Mouse (Mus musculus) erythroblast, adult 5-6 weeks (primary cell): ENCODE results near the gene Lipe. TPM values are rescaled to one million over a fixed set of nuclear protein-coding genes. Genes with fewer than 3 reads are reported as not detected.

Source experiments
- ATAC-seq: replicated peaks from 2 replicates; pipeline ENCODE4 v1.8.0; 2016; ENCODE audit warnings: moderate number of reproducible peaks, mild to moderate bottlenecking, moderate TSS enrichment, inconsistent platforms; ENCODE audit not compliant: poor library complexity, low FRiP score, severe bottlenecking
- total RNA-seq, 2 experiments: library from RNA; stranded (forward) in 1 of 2; stranded (reverse) in 1 of 2; fragments of 150-400 nt in 1 of 2; fragments of 200-764, 138-1000 nt in 1 of 2; gene quantifications; 2 replicates each; pipeline versions ENCODE4 v1.2.3 to v1.2.4; 2015 to 2017; ENCODE audit warnings: low replicate concordance in 2 of 2

The Lipe gene
- total RNA-seq, 2 experiments from 2014 or later = 4.5 to 11.3 TPM

GRCm38 (mm10) chr7:25369058-25369749 is 29.3 kb downstream of the Lipe start, which contains the start of gene Cnfn:
Gene Cnfn, minus strand, starts transcription at chr7:25369724.
- ATAC-seq = no peak

- ATAC-seq = no peak
These were observed 30.2 kb downstream of the Lipe start for GRCm38 (mm10) chr7:25368333-25368732.

GRCm38 (mm10) chr7:25367632-25368293 is 30.7 kb downstream of the Lipe start:
- ATAC-seq = no peak

GRCm38 (mm10) chr7:25365937-25366625 is 32.4 kb downstream of the Lipe start:
- no peak for ATAC-seq

GRCm38 (mm10) chr7:25363632-25364031 is 34.9 kb downstream of the Lipe start:
- ATAC-seq = no peak

GRCm38 (mm10) chr7:25363151-25363550 is 35.4 kb downstream of the Lipe start:
- ATAC-seq = 0 out of 2 replicates have a peak, but pooled peaks have one; percentile 42

GRCm38 (mm10) chr7:25358721-25359206 is 39.7 kb downstream of the Lipe start:
- ATAC-seq = no peak

- no peak for ATAC-seq
These were observed 49.6 kb downstream of the Lipe start for GRCm38 (mm10) chr7:25348861-25349260.

- 0 out of 2 replicates have a peak, but pooled peaks have one; percentile 24 for ATAC-seq
These were observed 57.3 kb downstream of the Lipe start for GRCm38 (mm10) chr7:25341000-25341784.

- ATAC-seq = no peak
These were observed 59.2 kb downstream of the Lipe start for GRCm38 (mm10) chr7:25339329-25339728.

- ATAC-seq = no peak
These were observed 64.0 kb downstream of the Lipe start for GRCm38 (mm10) chr7:25334472-25334871.

GRCm38 (mm10) chr7:25333596-25334307 is 64.8 kb downstream of the Lipe start:
- ATAC-seq = peak; percentile 82

Other genes with a start within 250 kb of the Lipe start
- gene Pou2f2, start 219.0 kb downstream of the Lipe start, total RNA-seq (2015; ENCODE audit: low replicate concordance) = 3.1 and 4.8 TPM in 2 replicates
- 0.56 and 1.2 TPM in 2 replicates for gene Pou2f2, start 219.0 kb downstream of the Lipe start, total RNA-seq (2017; ENCODE audit: low replicate concordance)
- 53.8 and 59.1 TPM in 2 replicates for gene Dedd2, start 178.1 kb downstream of the Lipe start, total RNA-seq (2015; ENCODE audit: low replicate concordance)
- gene Dedd2, start 178.1 kb downstream of the Lipe start, total RNA-seq (2017; ENCODE audit: low replicate concordance) = 164 and 194 TPM in 2 replicates
- 25.4 and 27.4 TPM in 2 replicates for gene Zfp526, start 177.3 kb downstream of the Lipe start, total RNA-seq (2015; ENCODE audit: low replicate concordance)
- gene Zfp526, start 177.3 kb downstream of the Lipe start, total RNA-seq (2017; ENCODE audit: low replicate concordance) = 33.7 and 37.7 TPM in 2 replicates
- gene Gsk3a, start 160.9 kb downstream of the Lipe start, total RNA-seq (2015; ENCODE audit: low replicate concordance) = 35.2 and 39.5 TPM in 2 replicates
- 24.2 and 29.0 TPM in 2 replicates for gene Gsk3a, start 160.9 kb downstream of the Lipe start, total RNA-seq (2017; ENCODE audit: low replicate concordance)
- 3.3 and 3.6 TPM in 2 replicates for gene Erf, start 147.9 kb downstream of the Lipe start, total RNA-seq (2015; ENCODE audit: low replicate concordance)
- gene Erf, start 147.9 kb downstream of the Lipe start, total RNA-seq (2017; ENCODE audit: low replicate concordance) = 2.4 and 2.6 TPM in 2 replicates
- gene Cic, start 131.0 kb downstream of the Lipe start, total RNA-seq (2015; ENCODE audit: low replicate concordance) = 60.2 and 77.4 TPM in 2 replicates
- 15.3 and 26.6 TPM in 2 replicates for gene Cic, start 131.0 kb downstream of the Lipe start, total RNA-seq (2017; ENCODE audit: low replicate concordance)
- 1.9 and 2.9 TPM in 2 replicates for gene Pafah1b3, start 100.7 kb downstream of the Lipe start, total RNA-seq (2015; ENCODE audit: low replicate concordance)
- 0.98 TPM in 1 of 2 replicates, not detected in the other for gene Pafah1b3, start 100.7 kb downstream of the Lipe start, total RNA-seq (2017; ENCODE audit: low replicate concordance)
- gene Prr19, start 97.3 kb downstream of the Lipe start, total RNA-seq (2015; ENCODE audit: low replicate concordance) = not detected in 2 replicates
- gene Prr19, start 97.3 kb downstream of the Lipe start, total RNA-seq (2017; ENCODE audit: low replicate concordance) = not detected in 2 replicates
- gene Tmem145, start 92.6 kb downstream of the Lipe start, total RNA-seq (2015; ENCODE audit: low replicate concordance) = not detected in 2 replicates
- not detected in 2 replicates for gene Tmem145, start 92.6 kb downstream of the Lipe start, total RNA-seq (2017; ENCODE audit: low replicate concordance)
- 0.19 and 0.42 TPM in 2 replicates for gene Megf8, start 81.5 kb downstream of the Lipe start, total RNA-seq (2015; ENCODE audit: low replicate concordance)
- 0.14 TPM in 1 of 2 replicates, not detected in the other for gene Megf8, start 81.5 kb downstream of the Lipe start, total RNA-seq (2017; ENCODE audit: low replicate concordance)
- gene Cnfn, start 29.0 kb downstream of the Lipe start, total RNA-seq (2015; ENCODE audit: low replicate concordance) = not detected in 2 replicates
- gene Cnfn, start 29.0 kb downstream of the Lipe start, total RNA-seq (2017; ENCODE audit: low replicate concordance) = not detected in 2 replicates
- not detected in 2 replicates for gene Cxcl17, start 14.2 kb upstream of the Lipe start, total RNA-seq (2015; ENCODE audit: low replicate concordance)
- gene Cxcl17, start 14.2 kb upstream of the Lipe start, total RNA-seq (2017; ENCODE audit: low replicate concordance) = not detected in 2 replicates
- 72.6 and 100 TPM in 2 replicates for gene Ceacam1, start 78.9 kb upstream of the Lipe start, total RNA-seq (2015; ENCODE audit: low replicate concordance)
- gene Ceacam1, start 78.9 kb upstream of the Lipe start, total RNA-seq (2017; ENCODE audit: low replicate concordance) = 14.9 and 27.1 TPM in 2 replicates
- 0.38 TPM in 1 of 2 replicates, not detected in the other for gene Ceacam2, start 141.1 kb upstream of the Lipe start, total RNA-seq (2015; ENCODE audit: low replicate concordance)
- not detected in 2 replicates for gene Ceacam2, start 141.1 kb upstream of the Lipe start, total RNA-seq (2017; ENCODE audit: low replicate concordance)
- gene Erich4, start 217.2 kb upstream of the Lipe start, total RNA-seq (2015; ENCODE audit: low replicate concordance) = not detected in 2 replicates
- gene Erich4, start 217.2 kb upstream of the Lipe start, total RNA-seq (2017; ENCODE audit: low replicate concordance) = not detected in 2 replicates
- gene Dmac2, start 220.7 kb upstream of the Lipe start, total RNA-seq (2015; ENCODE audit: low replicate concordance) = 4.6 and 7.3 TPM in 2 replicates
- gene Dmac2, start 220.7 kb upstream of the Lipe start, total RNA-seq (2017; ENCODE audit: low replicate concordance) = 2.5 and 4.1 TPM in 2 replicates
- 1.9 and 2.5 TPM in 2 replicates for gene B3gnt8, start 227.9 kb upstream of the Lipe start, total RNA-seq (2015; ENCODE audit: low replicate concordance)
- gene B3gnt8, start 227.9 kb upstream of the Lipe start, total RNA-seq (2017; ENCODE audit: low replicate concordance) = 0.98 and 5.8 TPM in 2 replicates